Mouse (Mus musculus) hindbrain, embryonic 14.5 days (tissue): ENCODE results near the gene Lemd2. TPM values are rescaled to one million over a fixed set of nuclear protein-coding genes. Genes with fewer than 3 reads are reported as not detected.

Experiments used
- ATAC-seq: fragments of 200-750 bp; cut with Nextera tagmentation; 2 replicates; pipeline ENCODE4 v1.8.0; 2017; ENCODE audit warnings: moderate number of reproducible peaks, mild to moderate bottlenecking, moderate TSS enrichment, moderate library complexity; ENCODE audit not compliant: low FRiP score
- DNase-seq: peaks from one replicate; pipeline ENCODE4 v3.0.0-alpha.2; 2015; ENCODE audit warnings: low spot score
- H3K27ac ChIP-seq: fragments of 300-500 bp; sonication (generic); 2 replicates; pipeline ENCODE4 v1.5.1; 2014; ENCODE audit warnings: mild to moderate bottlenecking, moderate library complexity
- H3K27me3 ChIP-seq: fragments of 300-500 bp; sonication (generic); 2 replicates; pipeline ENCODE4 v1.6.1; 2014; ENCODE audit warnings: mild to moderate bottlenecking, low read length, mixed read lengths; ENCODE audit not compliant: control insufficient read depth, insufficient read depth
- H3K36me3 ChIP-seq: fragments of 300-500 bp; sonication (generic); replicated peaks from 2 replicates; pipeline ENCODE4 v1.6.1; 2014; ENCODE audit not compliant: control insufficient read depth, insufficient read depth
- H3K4me1 ChIP-seq: fragments of 300-500 bp; sonication (generic); replicated peaks from 2 replicates; pipeline ENCODE4 v1.6.1; 2014; ENCODE audit warnings: antibody characterized with exemption, low read length, mixed read lengths; ENCODE audit not compliant: control insufficient read depth, insufficient read depth
- H3K4me2 ChIP-seq: fragments of 300-500 bp; sonication (generic); replicated peaks from 2 replicates; pipeline ENCODE4 v1.6.1; 2014; ENCODE audit warnings: mild to moderate bottlenecking, moderate library complexity
- H3K4me3 ChIP-seq: fragments of 300-500 bp; sonication (generic); replicated peaks from 2 replicates; pipeline ENCODE4 v1.5.1; 2014; ENCODE audit warnings: mild to moderate bottlenecking, low read length
- H3K9ac ChIP-seq: fragments of 300-500 bp; sonication (generic); 2 replicates; pipeline ENCODE4 v1.6.1; 2014
- H3K9me3 ChIP-seq: fragments of 300-500 bp; sonication (generic); 2 replicates; pipeline ENCODE4 v1.6.1; 2016; ENCODE audit warnings: low read length; ENCODE audit not compliant: control insufficient read depth
- WGBS: fragments of 180-500 bp; shearing (Covaris S2); extraction: QIAGEN DNeasy Blood & Tissue Kit; methylation state at CpG from one replicate; pipeline ENCODE4 v1.1.7; 2014; 5-methylcytosine and 5-hydroxymethylcytosine counted together
- polyA plus RNA-seq: library from polyadenylated mRNA; unstranded; fragments of >200 nt; fragmentation: Nextera tagmentation; extraction: Ambion mirVana; gene quantifications from 2 replicates; pipeline ENCODE4 v1.2.1, GENCODE M21; 2014

Gene Lemd2
- polyA plus RNA-seq, 1 experiment from 2014 or later: 24.3 TPM

DNA sequence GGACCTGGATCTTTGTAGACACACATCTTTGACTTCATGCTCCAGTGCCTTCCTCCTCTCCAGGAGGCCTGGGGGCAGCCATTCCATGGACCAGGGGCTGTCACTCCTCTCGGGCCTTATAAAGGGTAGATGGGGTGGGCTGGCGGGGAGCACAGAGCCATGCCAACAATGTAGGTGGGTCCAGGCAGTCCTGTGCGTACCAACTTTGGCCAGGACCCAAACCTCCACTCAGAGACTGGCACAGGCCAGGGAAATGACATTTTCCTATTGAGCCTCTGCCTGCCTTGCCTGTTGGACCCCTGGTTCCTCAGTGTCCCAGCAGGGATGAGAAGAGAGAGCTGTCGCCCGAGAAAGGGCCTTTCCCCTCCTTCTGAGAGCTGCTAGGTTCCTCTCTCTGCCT, 21.9 kb downstream of the Lemd2 start:
- H3K27ac ChIP-seq: no peak overlapping the region
- WGBS: 54% methylated on average over 5 of the region's 5 CpGs
- no peak overlapping the region for H3K9ac ChIP-seq
- H3K9me3 ChIP-seq: no peaks in the 10 kb centered on the region
- no peak overlapping the region for H3K4me2 ChIP-seq
- no peaks in the 10 kb centered on the region for H3K4me1 ChIP-seq
- H3K4me3 ChIP-seq: no peak overlapping the region
- H3K36me3 ChIP-seq: no peaks in the 10 kb centered on the region
- DNase-seq (no peak), ATAC-seq (no peak)
- H3K27me3 ChIP-seq: no peaks in the 10 kb centered on the region

DNA sequence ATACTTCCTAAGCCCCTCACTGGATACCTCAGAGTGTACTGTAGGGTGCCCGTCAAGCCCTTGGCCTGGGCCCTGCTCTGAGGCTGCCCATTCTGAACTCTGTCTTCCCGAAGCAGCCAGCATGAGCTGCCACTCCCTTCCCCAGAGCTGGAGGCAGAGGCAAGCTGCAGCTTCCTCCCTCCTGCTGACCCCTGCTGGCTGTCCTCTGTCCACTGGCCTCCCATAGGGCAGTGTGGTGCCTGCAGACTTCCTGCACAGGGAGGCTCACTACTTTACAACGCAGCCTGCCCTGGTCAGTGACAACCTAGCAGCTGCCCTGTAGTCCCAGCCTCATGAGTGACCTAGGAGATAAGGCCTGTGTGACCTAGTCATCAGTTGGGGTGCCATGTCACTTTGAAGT, 22.6 kb downstream of the Lemd2 start:
- no peaks in the 10 kb centered on the region for H3K27me3 ChIP-seq
- no peaks in the 10 kb centered on the region for H3K4me1 ChIP-seq
- no peaks in the 10 kb centered on the region for H3K9me3 ChIP-seq
- H3K9ac ChIP-seq: no peak overlapping the region
- 42% methylated on average over 3 of the region's 3 CpGs for WGBS
- DNase-seq: no peak
- ATAC-seq: no peak
- H3K4me2 ChIP-seq: no peak overlapping the region
- no peaks in the 10 kb centered on the region for H3K36me3 ChIP-seq
- no peak overlapping the region for H3K4me3 ChIP-seq
- no peak overlapping the region for H3K27ac ChIP-seq

DNA sequence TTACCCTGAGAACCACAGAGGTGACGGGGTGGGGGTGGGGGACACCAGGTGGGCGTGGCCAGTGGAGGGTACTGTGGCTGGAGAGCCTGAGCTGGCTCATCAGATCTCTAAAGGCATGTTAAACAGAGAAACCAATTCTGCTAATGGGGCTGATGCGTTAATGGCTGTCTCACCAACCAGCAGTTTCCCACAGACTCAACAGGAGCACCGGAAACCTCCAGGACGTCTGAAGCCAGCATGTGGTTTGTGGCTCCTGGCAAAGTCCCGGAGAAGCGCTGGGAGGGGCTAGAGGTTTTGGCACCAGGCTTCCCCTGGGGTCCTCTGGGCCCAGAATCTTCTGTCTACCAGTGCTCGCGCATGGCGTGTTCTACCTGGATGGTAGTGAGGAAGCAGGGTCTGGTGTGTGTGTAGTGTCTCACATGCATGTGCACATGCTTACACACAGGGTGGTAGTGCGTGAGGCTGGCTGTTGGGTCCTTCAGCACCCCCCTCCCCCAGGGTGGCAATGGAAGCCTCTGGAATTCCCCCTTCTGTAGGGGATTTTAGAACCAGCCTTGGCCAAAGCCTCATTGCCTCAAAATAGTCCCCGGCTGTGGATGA, 24.5 kb downstream of the Lemd2 start:
- no peak overlapping the region for H3K4me3 ChIP-seq
- no peak overlapping the region for H3K27ac ChIP-seq
- H3K4me1 ChIP-seq: peaks cover 15% of the 10 kb centered on the region
- no peak overlapping the region for H3K4me2 ChIP-seq
- ATAC-seq: no peak
- H3K9ac ChIP-seq: no peak overlapping the region
- no peaks in the 10 kb centered on the region for H3K9me3 ChIP-seq
- no peaks in the 10 kb centered on the region for H3K27me3 ChIP-seq
- H3K36me3 ChIP-seq: no peaks in the 10 kb centered on the region
- 69% methylated on average over 12 of the region's 12 CpGs for WGBS
- no peak for DNase-seq

DNA sequence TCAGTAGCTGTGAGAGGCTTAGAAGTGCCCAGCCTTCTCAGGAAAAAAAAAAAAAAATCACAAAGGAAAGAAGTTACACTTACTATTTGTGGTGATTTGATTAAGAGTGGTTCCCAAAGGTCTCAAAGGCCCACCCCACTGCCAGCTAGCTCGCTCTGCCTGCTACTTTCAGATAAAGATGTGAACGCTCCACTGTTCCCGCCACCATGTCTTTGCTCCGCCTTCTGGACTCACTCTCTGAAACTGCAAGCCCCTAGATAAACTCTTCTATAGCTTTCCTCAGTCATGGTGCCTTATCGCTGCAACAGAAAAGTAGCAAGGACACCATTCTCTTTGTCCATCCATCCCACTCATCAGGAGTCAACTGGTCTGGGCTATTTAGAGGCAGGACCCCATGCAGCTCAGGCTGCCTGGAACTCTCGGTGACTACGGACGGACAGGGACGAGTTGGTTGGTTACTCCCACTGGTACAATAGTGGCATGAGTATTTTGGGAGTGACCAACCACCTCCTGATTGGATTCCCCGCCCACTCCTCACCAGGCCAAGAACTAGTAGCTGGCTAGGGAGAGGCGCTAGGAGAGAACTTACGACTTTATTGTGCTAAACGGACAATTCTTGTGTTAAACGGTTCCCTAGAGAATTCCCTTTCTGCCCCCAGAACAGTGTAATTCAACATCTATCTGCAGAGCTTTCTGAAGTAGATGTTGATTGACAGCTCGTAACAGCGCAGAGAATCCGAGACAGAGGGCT, 25.7 kb downstream of the Lemd2 start:
- Histone ChIP-seq H3K9ac (no peak overlapping the region), H3K9me3 (no peaks in the 10 kb centered on the region), H3K36me3 (no peaks in the 10 kb centered on the region), H3K4me2 (no peak overlapping the region), H3K4me3 (no peak overlapping the region), H3K4me1 (peaks cover 15% of the 10 kb centered on the region), H3K27me3 (no peaks in the 10 kb centered on the region), H3K27ac (no peak overlapping the region)
- DNase-seq: no peak
- WGBS: 84% methylated on average over 17 of the region's 17 CpGs
- ATAC-seq: no peak

DNA sequence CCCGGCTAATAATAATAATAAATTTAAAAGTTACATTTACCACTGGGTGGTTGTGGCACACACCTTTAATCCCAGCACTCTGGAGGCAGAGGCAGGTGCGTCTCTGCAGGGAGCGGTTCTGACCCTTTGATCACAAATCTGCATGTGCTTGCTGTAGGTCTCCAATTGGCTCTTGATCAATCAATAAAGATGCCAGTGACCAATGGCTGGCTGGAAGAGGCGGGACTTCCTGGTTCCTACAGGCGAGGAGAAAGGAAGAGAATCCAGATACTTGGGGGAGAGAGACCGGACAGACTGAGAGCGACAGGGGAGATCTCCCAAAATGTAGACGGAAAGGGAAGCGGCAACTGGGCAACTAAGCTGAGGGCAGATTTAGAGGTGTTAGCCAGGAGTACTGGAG, 26.2 kb downstream of the Lemd2 start:
- H3K27ac ChIP-seq: no peak overlapping the region
- H3K9me3 ChIP-seq: no peaks in the 10 kb centered on the region
- no peak overlapping the region for H3K9ac ChIP-seq
- H3K4me1 ChIP-seq: peaks cover 15% of the 10 kb centered on the region
- DNase-seq (no peak), ATAC-seq (no peak)
- 89% methylated on average over 9 of the region's 9 CpGs for WGBS
- no peak overlapping the region for H3K4me2 ChIP-seq
- no peak overlapping the region for H3K4me3 ChIP-seq
- no peaks in the 10 kb centered on the region for H3K36me3 ChIP-seq
- no peaks in the 10 kb centered on the region for H3K27me3 ChIP-seq

DNA sequence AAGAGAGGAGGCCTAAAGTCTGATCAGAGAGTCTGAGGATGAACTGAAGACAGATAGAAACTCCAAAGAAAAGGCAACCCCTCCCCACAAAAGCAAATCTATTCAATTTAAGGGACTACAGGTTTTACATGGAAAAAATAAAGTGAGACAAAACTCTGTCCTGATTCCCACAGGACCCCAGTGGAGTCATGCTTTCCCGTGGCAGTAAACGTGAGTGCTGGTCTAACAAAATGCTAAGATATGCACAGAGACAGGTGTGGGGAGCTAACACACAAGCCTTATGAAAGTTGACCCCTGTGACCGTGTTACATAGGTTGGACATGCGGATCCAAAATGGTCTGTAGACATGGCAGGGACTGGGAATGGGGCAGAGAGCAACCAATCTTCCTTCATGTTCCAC, 27.5 kb downstream of the Lemd2 start:
- no peak for ATAC-seq

DNA sequence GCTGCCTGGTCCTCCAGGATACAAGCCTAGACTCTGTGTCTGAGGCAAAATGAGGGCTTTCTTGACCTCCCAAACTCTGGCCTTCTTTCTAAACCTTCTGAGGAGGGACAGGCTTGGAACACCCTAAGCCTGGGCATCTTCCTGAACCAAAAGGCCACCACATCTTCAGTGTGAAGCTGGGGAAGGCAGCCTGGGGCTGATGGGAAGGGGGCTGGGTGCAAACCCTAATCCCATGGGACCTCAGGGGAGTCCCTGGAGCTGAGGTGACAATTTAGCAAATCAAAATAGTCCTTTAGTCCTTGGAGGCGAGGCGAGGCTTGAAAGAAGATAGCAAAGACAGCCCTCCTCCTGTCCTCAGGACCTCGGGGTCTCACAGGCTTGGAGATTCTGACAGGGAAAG, 28.0 kb downstream of the Lemd2 start:
- H3K4me2 ChIP-seq: no peak overlapping the region
- H3K27ac ChIP-seq: no peak overlapping the region
- no peaks in the 10 kb centered on the region for H3K36me3 ChIP-seq
- no peaks in the 10 kb centered on the region for H3K9me3 ChIP-seq
- peaks cover 15% of the 10 kb centered on the region for H3K4me1 ChIP-seq
- DNase-seq (no peak), ATAC-seq (no peak)
- H3K4me3 ChIP-seq: no peak overlapping the region
- WGBS: 75% methylated on average over 3 of the region's 3 CpGs
- H3K27me3 ChIP-seq: no peaks in the 10 kb centered on the region
- H3K9ac ChIP-seq: no peak overlapping the region

More for the DNA sequence above, 27.5 kb downstream of the Lemd2 start:
- Histone ChIP-seq H3K36me3 (no peaks in the 10 kb centered on the region), H3K9me3 (no peaks in the 10 kb centered on the region), H3K4me2 (no peak overlapping the region), H3K27me3 (no peaks in the 10 kb centered on the region), H3K27ac (no peak overlapping the region), H3K4me1 (peaks cover 15% of the 10 kb centered on the region), H3K4me3 (no peak overlapping the region), H3K9ac (no peak overlapping the region)
- WGBS: 82% methylated on average over 4 of the region's 4 CpGs
- no peak for DNase-seq

DNA sequence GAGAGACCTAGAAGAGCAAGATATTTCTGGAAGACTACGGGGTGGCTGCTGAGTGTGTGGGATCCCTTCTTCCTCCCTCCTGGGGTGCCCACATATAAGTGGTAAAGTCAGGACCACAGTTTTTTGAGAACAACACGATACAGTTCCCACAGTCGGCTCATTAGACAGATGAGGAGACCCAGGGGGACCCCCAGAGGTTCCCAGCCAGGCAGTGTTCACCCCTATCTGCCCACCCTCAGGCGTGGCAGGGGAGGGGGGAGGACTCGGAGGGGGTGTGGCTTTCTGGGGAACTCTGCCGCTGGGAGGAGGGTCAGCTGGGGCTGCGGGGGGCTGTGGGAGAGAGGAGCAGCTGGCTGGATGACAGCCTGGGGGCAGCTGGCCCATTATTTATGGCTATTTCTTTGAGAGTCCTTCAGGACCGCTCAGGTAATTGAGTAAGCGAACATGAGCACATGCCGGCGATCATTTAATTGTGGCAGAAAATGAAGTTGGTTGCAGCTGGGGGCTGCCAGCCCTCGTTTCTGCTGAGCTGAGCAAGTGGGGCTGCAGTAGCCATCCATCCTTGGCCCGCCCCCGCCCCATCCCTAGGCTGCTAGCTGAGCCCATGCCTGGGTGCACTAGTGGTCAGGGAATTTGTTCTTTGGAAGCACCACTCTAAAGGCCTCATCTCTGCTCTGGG, 28.9 kb downstream of the Lemd2 start:
- peaks cover 15% of the 10 kb centered on the region for H3K4me1 ChIP-seq
- H3K4me2 ChIP-seq: no peak overlapping the region
- no peaks in the 10 kb centered on the region for H3K36me3 ChIP-seq
- H3K9me3 ChIP-seq: no peaks in the 10 kb centered on the region
- ATAC-seq (peak; percentile 70; the same call in 1 of the 2 replicates), DNase-seq (peak; percentile 50)
- H3K27me3 ChIP-seq: no peaks in the 10 kb centered on the region
- no peak overlapping the region for H3K4me3 ChIP-seq
- no peak overlapping the region for H3K9ac ChIP-seq
- H3K27ac ChIP-seq: peak overlapping the region; percentile 32
- 24% methylated on average over 14 of the region's 14 CpGs for WGBS

DNA sequence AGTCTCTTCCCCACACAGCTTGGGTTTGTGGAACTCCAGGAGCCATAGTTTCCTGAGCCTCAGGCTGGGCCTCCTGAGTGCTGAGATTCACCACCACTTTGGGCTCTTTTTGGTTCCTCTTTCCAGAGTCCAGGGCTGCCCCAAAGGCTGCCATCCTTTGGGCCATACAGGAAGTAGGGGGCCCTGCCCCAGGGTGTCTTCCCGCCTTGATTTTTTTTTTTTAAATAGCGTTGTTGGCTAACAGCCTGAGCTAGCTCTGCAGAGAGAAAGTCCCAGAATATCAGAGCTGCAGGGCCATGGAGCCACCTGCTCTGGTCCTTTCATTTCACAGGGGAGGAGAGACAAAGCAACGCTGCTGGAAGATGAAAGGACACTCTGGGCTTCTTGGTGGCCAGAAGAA, 30.6 kb downstream of the Lemd2 start:
- WGBS: 74% methylated on average over 3 of the region's 3 CpGs
- no peaks in the 10 kb centered on the region for H3K9me3 ChIP-seq
- ATAC-seq: no peak

More for the DNA sequence above, 30.6 kb downstream of the Lemd2 start:
- DNase-seq: no peak
- Histone ChIP-seq H3K27me3 (no peaks in the 10 kb centered on the region), H3K4me3 (no peak overlapping the region), H3K27ac (no peak overlapping the region), H3K9ac (no peak overlapping the region), H3K4me1 (peaks cover 15% of the 10 kb centered on the region), H3K4me2 (no peak overlapping the region), H3K36me3 (no peaks in the 10 kb centered on the region)
